Mouse (Mus musculus): ENCODE data around the gene Ap5s1. TPM values are rescaled to one million over a fixed set of nuclear protein-coding genes. Genes with fewer than 3 reads are reported as not detected.

Gene Ap5s1
- polyA plus RNA-seq, 1 experiment from 2014 or later, result 39.7 TPM

DNA sequence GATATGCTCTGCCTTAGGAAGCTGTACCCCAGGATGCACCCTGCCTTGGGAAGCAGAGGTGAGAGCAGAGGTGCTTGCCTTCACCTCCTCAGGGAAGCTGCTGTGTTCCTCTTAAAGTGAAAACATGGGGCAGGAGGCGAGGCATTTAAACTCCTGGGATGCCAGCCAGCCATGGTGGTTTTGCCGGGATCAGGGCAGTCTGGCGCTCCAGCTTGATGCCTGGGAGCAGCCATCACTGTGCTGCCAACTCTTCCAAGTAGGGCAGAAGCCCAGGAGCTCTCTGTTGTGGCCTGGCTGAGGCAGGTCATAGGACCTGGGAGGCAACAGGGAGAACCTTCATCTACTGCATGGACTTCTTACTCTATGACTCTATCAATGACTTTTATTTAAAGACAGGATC is 5.6 kb upstream of the Ap5s1 start:
- peaks cover 26% of the 10 kb centered on the region for H3K36me3 ChIP-seq (ENCODE audit: control insufficient read depth, insufficient read depth, low read length)
- peaks cover 11% of the 10 kb centered on the region in 2 experiments for H3K4me1 ChIP-seq (ENCODE audit: control insufficient read depth in 2 of 2, insufficient read depth in 2 of 2, low read length in 2 of 2)
- no peak overlapping the region for H3K4me2 ChIP-seq (ENCODE audit: low read length)
- 80% methylated on average over 3 of the region's 3 CpGs for WGBS
- H3K27me3 ChIP-seq (ENCODE audit: control insufficient read depth, insufficient read depth, low read length), result no peaks in the 10 kb centered on the region
- no peak overlapping the region for H3K27ac ChIP-seq (replicated peaks in 1 of 2; ENCODE audit: control insufficient read depth in 1 of 2, insufficient read depth in 1 of 2, low read depth in 2 of 2, low read length in 2 of 2)
- no peak overlapping the region for H3K9ac ChIP-seq (ENCODE audit: low read length)
- ATAC-seq (ENCODE audit: insufficient number of reproducible peaks, insufficient read depth, low FRiP score, low read depth), result no peak
- H3K4me3 ChIP-seq (ENCODE audit: control insufficient read depth in 1 of 2, insufficient read depth in 1 of 2, low read depth in 1 of 2, low read length in 2 of 2), result no peak overlapping the region
- H3K9me3 ChIP-seq (ENCODE audit: control insufficient read depth, low read length), result no peaks in the 10 kb centered on the region

DNA sequence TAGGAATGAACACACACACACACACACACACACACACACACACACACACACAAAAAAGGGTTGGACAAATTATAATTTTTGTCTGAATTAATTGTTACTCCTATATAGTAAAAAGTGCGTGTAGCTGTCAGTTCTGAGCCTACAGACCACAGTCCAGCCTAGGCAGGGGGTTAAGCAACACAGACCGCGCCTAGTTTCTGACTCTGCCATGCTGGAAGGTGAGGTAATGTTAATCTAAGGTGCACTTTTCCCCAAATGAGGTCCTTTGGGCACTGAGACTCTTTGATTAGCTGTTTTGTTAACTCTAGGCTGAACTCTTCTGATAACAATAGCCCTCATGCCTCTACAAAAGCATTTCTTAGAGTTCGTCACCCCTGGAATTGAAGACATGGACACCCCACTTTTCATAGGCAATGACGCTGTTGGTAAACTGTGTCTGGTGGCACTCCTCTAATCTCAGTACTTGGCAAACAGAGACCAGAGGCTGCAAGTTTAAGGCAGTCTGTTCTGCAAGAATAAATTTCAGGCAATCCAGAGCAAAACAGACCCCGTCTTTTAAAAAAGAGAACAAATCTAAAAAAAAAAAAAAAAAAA is 3.0 kb upstream of the Ap5s1 start:
- Histone ChIP-seq H3K27ac (replicated peaks in 1 of 2; ENCODE audit: control insufficient read depth in 1 of 2, insufficient read depth in 1 of 2, low read depth in 2 of 2, low read length in 2 of 2) (no peak overlapping the region), H3K4me1 (ENCODE audit: control insufficient read depth in 2 of 2, insufficient read depth in 2 of 2, low read length in 2 of 2) (peaks cover 11% of the 10 kb centered on the region in 2 experiments), H3K9me3 (ENCODE audit: control insufficient read depth, low read length) (no peaks in the 10 kb centered on the region), H3K9ac (ENCODE audit: low read length) (no peak overlapping the region), H3K4me3 (ENCODE audit: control insufficient read depth in 1 of 2, insufficient read depth in 1 of 2, low read depth in 1 of 2, low read length in 2 of 2) (no peak overlapping the region), H3K4me2 (ENCODE audit: low read length) (0 out of 2 replicates have a peak overlapping the region, but pooled peaks have one; percentile 11), H3K27me3 (ENCODE audit: control insufficient read depth, insufficient read depth, low read length) (no peaks in the 10 kb centered on the region), H3K36me3 (ENCODE audit: control insufficient read depth, insufficient read depth, low read length) (0 out of 2 replicates have a peak, but pooled peaks cover 6% of the 10 kb centered on the region)
- ATAC-seq (ENCODE audit: insufficient number of reproducible peaks, insufficient read depth, low FRiP score, low read depth), result no peak
- 80% methylated on average over 6 of the region's 6 CpGs for WGBS

DNA sequence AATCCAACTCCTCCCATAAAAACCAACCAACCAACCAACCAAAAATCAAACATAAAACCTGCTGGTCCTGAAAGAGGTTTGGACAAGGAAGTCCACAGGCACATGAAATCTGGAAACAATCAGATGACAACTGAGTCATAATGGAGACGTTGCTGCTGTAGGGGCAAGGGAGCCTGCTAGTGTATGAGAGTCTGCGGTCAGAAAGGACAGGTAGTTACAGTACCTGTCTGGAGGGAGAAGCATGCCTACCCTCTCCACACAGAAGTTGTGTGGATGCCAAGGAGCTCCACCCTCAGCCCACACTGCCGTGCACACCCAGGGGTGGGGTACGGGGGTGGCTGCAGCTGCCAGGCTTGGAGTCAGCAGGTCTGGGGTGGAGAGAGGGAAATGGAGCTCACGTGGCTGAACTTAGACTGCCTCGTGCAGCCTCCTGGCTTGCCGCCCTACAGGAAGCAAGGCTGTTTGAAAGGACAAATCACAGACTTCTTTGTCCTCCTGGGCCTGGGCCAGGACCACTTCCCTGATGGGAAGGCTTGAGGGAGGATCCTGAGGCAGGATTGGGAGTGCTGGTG is 2.4 kb upstream of the Ap5s1 start:
- H3K27me3 ChIP-seq (ENCODE audit: control insufficient read depth, insufficient read depth, low read length), result no peaks in the 10 kb centered on the region
- H3K4me1 ChIP-seq (ENCODE audit: control insufficient read depth in 2 of 2, insufficient read depth in 2 of 2, low read length in 2 of 2), result peaks cover 13 to 14% of the 10 kb centered on the region in 2 experiments
- H3K4me3 ChIP-seq (ENCODE audit: control insufficient read depth in 1 of 2, insufficient read depth in 1 of 2, low read depth in 1 of 2, low read length in 2 of 2), result no peak overlapping the region
- peak overlapping the region; percentile 6; the same call in 1 of the 2 replicates for H3K9ac ChIP-seq (ENCODE audit: low read length)
- H3K36me3 ChIP-seq (ENCODE audit: control insufficient read depth, insufficient read depth, low read length), result 0 out of 2 replicates have a peak, but pooled peaks cover 2% of the 10 kb centered on the region
- no peaks in the 10 kb centered on the region for H3K9me3 ChIP-seq (ENCODE audit: control insufficient read depth, low read length)
- H3K4me2 ChIP-seq (ENCODE audit: low read length), result peak overlapping the region; percentile 11
- WGBS, result 38% methylated on average over 7 of the region's 7 CpGs
- peak overlapping the region; percentile 66 to 88 for H3K27ac ChIP-seq (replicated peaks in 1 of 2; ENCODE audit: control insufficient read depth in 1 of 2, insufficient read depth in 1 of 2, low read depth in 2 of 2, low read length in 2 of 2)
- ATAC-seq (ENCODE audit: insufficient number of reproducible peaks, insufficient read depth, low FRiP score, low read depth), result peak; percentile 88

DNA sequence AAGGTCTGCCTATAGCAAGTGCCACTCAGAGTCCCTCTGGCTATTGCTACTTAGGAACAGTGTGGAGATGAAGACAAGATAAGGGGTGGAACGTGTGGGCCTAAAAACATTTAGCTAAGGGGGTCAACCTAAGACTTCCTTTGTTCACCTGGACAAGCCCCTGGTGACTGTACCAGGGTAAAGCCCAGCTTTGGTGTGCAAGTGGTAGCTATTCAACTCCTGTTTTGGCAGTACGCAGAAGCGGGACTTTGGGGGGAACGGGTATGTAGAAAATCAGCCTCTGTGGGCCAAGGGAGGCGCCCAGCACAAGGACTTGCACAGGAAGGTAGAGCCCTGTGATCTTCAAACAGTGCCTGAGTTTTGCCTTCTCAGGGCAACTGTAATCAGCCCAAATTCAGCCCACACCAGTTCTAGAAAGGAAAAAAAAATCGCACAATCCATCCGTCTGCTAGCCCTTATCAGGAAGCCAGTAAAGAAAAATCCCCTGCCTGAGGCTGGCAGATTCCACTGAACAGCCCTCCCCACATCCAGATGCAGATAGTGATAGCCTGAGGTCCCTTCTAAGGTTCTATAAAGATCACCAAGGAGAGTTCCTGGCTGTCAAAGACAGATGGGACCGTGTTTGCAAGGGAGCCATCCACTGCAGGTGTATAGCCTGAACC is 1.2 kb upstream of the Ap5s1 start:
- Histone ChIP-seq H3K9ac (ENCODE audit: low read length) (no peak overlapping the region), H3K4me1 (ENCODE audit: control insufficient read depth in 2 of 2, insufficient read depth in 2 of 2, low read length in 2 of 2) (peaks cover 14 to 16% of the 10 kb centered on the region in 2 experiments), H3K4me3 (ENCODE audit: control insufficient read depth in 1 of 2, insufficient read depth in 1 of 2, low read depth in 1 of 2, low read length in 2 of 2) (no peak overlapping the region), H3K27me3 (ENCODE audit: control insufficient read depth, insufficient read depth, low read length) (no peaks in the 10 kb centered on the region), H3K9me3 (ENCODE audit: control insufficient read depth, low read length) (no peaks in the 10 kb centered on the region), H3K4me2 (ENCODE audit: low read length) (no peak overlapping the region), H3K36me3 (ENCODE audit: control insufficient read depth, insufficient read depth, low read length) (no peaks in the 10 kb centered on the region), H3K27ac (replicated peaks in 1 of 2; ENCODE audit: control insufficient read depth in 1 of 2, insufficient read depth in 1 of 2, low read depth in 2 of 2, low read length in 2 of 2) (no peak overlapping the region)
- WGBS, result 65% methylated on average over 8 of the region's 8 CpGs
- ATAC-seq (ENCODE audit: insufficient number of reproducible peaks, insufficient read depth, low FRiP score, low read depth), result no peak

DNA sequence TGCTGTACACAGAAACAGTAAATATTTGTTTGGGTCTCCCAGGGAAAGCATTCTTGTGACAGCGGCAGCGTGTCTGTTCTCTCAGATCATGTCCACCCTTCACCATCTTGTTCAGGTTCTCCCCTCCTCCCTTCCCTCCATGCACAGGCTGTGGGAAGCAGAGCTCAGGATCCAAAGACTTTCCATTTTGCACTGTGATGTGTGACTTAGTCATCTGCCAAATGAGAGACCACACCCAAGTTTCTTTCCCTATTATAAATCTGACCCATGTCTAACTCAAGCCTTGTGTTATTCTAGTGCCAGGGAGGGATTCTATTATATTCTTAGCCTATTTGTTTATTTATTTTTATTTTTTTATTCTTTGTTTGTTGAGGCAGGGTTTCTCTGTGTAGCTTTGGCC is 1.5 kb downstream of the Ap5s1 start:
- Histone ChIP-seq H3K9me3 (ENCODE audit: control insufficient read depth, low read length) (no peaks in the 10 kb centered on the region), H3K4me1 (ENCODE audit: control insufficient read depth in 2 of 2, insufficient read depth in 2 of 2, low read length in 2 of 2) (peaks cover 18 to 27% of the 10 kb centered on the region in 2 experiments), H3K27ac (replicated peaks in 1 of 2; ENCODE audit: control insufficient read depth in 1 of 2, insufficient read depth in 1 of 2, low read depth in 2 of 2, low read length in 2 of 2) (no peak overlapping the region), H3K4me2 (ENCODE audit: low read length) (no peak overlapping the region), H3K27me3 (ENCODE audit: control insufficient read depth, insufficient read depth, low read length) (no peaks in the 10 kb centered on the region), H3K4me3 (ENCODE audit: control insufficient read depth in 1 of 2, insufficient read depth in 1 of 2, low read depth in 1 of 2, low read length in 2 of 2) (no peak overlapping the region), H3K36me3 (ENCODE audit: control insufficient read depth, insufficient read depth, low read length) (peaks cover 12% of the 10 kb centered on the region), H3K9ac (ENCODE audit: low read length) (no peak overlapping the region)
- no peak for ATAC-seq (ENCODE audit: insufficient number of reproducible peaks, insufficient read depth, low FRiP score, low read depth)
- WGBS, result 90% methylated on average over 2 of the region's 2 CpGs

DNA sequence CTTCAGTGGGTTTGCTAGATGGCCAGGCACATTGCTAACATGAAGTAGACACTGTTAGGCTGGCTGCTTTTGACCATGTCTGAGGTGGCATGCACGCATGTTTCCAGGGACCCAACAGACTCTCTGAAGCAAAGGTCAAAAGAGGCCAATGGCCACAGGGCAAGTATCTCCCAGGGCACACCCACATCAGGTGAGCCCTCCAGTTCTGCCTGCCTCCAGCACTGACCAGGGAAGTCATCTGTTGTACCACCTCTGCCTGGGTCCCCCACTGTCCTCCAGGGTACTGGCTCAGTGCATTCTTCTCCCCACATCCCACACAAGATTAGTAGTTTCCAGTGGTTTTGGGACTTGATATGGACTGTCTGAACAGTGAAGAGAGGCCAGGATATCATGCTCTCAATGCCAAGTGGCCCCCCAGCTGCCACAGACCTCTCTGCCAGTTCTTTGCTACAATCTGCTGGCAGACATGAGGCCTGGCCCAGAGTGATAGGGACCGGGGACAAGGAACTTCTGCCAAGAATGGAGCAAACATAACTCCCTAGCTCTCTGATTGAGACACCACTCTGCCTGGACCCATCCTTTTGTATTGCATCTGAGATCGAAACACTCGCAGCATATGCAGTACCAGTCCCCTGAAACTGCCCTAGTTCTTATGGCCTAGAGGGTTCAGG is 2.4 kb downstream of the Ap5s1 start:
- H3K4me3 ChIP-seq (ENCODE audit: control insufficient read depth in 1 of 2, insufficient read depth in 1 of 2, low read depth in 1 of 2, low read length in 2 of 2), result no peak overlapping the region
- H3K4me1 ChIP-seq (ENCODE audit: control insufficient read depth in 2 of 2, insufficient read depth in 2 of 2, low read length in 2 of 2), result peaks cover 18 to 27% of the 10 kb centered on the region in 2 experiments

DNA sequence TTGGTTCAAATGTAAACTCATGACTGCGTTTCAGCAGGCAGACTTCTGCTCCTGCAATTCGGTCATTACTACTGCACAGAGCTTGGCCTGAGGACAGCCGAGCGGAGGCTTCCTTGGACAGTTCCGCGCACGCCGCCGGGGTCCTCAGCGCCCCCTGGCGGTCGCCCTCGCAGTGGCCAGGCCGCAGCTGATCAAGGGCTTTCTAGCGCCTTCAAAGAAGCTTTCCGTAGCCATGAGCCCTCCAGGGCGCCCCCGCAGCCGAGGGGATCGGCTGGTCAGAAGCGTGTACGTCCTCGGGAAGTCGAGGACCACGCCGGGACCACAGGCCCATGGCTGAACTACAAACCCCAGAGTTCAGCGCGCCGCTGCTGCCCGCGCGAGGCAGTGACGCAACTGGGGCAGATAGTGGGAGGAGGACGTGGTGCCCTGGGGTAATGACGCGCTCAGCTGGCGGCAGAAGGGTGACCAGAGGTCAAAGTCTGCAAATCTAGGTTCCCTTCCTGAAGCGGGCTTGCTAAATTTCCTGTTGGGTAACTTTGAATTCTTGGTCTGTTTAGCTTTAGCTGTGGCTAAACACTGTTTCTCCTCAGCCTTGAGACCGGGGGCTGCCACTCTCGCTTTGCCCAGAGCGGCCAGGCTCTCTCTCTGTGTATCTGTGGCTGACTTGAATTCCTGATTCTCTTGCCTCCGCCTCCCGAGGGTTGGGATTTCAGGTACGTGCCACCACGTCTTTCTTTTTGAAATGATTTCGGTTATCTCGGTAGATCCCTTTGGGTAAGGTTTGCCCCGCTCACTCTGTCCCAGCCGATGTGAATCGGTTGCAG is 3.3 kb downstream of the Ap5s1 start:
- peak overlapping the region; percentile 62 to 64 for H3K4me3 ChIP-seq (ENCODE audit: control insufficient read depth in 1 of 2, insufficient read depth in 1 of 2, low read depth in 1 of 2, low read length in 2 of 2)
- peaks cover 25% of the 10 kb centered on the region for H3K36me3 ChIP-seq (ENCODE audit: control insufficient read depth, insufficient read depth, low read length)
- peak overlapping the region; percentile 70 for H3K4me2 ChIP-seq (ENCODE audit: low read length)
- peak overlapping the region; percentile 85 to 90 for H3K27ac ChIP-seq (replicated peaks in 1 of 2; ENCODE audit: control insufficient read depth in 1 of 2, insufficient read depth in 1 of 2, low read depth in 2 of 2, low read length in 2 of 2)
- peak overlapping the region; percentile 85 for H3K9ac ChIP-seq (ENCODE audit: low read length)
- under 1% methylated on average over 50 of the region's 50 CpGs for WGBS
- no peaks in the 10 kb centered on the region for H3K9me3 ChIP-seq (ENCODE audit: control insufficient read depth, low read length)
- H3K27me3 ChIP-seq (ENCODE audit: control insufficient read depth, insufficient read depth, low read length), result no peaks in the 10 kb centered on the region
- H3K4me1 ChIP-seq (ENCODE audit: control insufficient read depth in 2 of 2, insufficient read depth in 2 of 2, low read length in 2 of 2), result peaks cover 10 to 18% of the 10 kb centered on the region in 2 experiments
- ATAC-seq (ENCODE audit: insufficient number of reproducible peaks, insufficient read depth, low FRiP score, low read depth), result peak; percentile 96

More for the DNA sequence above, 2.4 kb downstream of the Ap5s1 start:
- Histone ChIP-seq H3K27me3 (ENCODE audit: control insufficient read depth, insufficient read depth, low read length) (no peaks in the 10 kb centered on the region), H3K4me2 (ENCODE audit: low read length) (peak overlapping the region; percentile 70), H3K9me3 (ENCODE audit: control insufficient read depth, low read length) (no peaks in the 10 kb centered on the region), H3K27ac (replicated peaks in 1 of 2; ENCODE audit: control insufficient read depth in 1 of 2, insufficient read depth in 1 of 2, low read depth in 2 of 2, low read length in 2 of 2) (peak overlapping the region; percentile 85 to 90), H3K36me3 (ENCODE audit: control insufficient read depth, insufficient read depth, low read length) (peaks cover 20% of the 10 kb centered on the region), H3K9ac (ENCODE audit: low read length) (peak overlapping the region; percentile 85)
- WGBS, result 68% methylated on average over 4 of the region's 4 CpGs
- no peak for ATAC-seq (ENCODE audit: insufficient number of reproducible peaks, insufficient read depth, low FRiP score, low read depth)
